Mouse (Mus musculus): ENCODE measurements at regions not wholly inside any gene's neighbourhood (a gene's known extent, or its start where the extent isn't known, plus 50 kb on each side); places are given as distances from the start of the nearest gene placed in this dataset.

- DNase-seq (ENCODE audit: low spot score): no peak
Measured at GRCm38 (mm10) chr11:56165759-56166158, 124.9 kb upstream of the Nmur2 start.

GRCm38 (mm10) chr11:56160286-56160685 is 119.5 kb upstream of the Nmur2 start:
- DNase-seq (ENCODE audit: low spot score): peak; percentile 1

DNA sequence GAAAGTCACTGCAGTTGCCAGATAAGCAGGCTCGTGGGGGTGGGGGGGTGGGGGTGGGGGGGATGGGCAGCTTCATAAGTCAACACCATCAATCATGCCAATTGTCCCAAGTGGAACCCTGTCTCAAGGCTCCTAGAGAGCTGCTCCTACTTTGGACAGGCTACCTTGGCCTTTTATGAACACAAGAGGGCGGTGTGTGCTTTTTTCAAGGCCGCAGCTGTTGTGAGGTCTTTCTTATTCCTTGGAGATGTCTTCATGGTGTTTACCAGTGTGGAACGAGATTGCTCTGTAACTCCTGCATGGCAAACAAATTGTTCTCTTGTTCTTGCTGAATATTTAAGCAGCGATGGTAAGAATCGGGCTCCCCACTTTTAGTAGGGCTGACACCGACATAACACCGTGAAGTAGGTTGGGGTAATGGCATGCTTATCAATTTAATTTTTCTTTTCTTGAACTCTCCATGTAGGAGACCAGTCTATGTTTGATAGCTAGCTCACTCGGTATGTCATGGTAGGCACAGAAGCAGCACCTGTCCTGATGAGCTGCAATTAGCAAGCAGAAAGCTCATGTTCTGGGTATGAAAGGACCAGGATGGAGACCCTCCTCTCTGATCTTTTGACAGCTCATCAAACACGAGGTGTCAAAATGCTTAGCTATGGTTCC is 118.7 kb upstream of the Nmur2 start:
- DNase-seq (ENCODE audit: low spot score): peak; percentile 79

DNA sequence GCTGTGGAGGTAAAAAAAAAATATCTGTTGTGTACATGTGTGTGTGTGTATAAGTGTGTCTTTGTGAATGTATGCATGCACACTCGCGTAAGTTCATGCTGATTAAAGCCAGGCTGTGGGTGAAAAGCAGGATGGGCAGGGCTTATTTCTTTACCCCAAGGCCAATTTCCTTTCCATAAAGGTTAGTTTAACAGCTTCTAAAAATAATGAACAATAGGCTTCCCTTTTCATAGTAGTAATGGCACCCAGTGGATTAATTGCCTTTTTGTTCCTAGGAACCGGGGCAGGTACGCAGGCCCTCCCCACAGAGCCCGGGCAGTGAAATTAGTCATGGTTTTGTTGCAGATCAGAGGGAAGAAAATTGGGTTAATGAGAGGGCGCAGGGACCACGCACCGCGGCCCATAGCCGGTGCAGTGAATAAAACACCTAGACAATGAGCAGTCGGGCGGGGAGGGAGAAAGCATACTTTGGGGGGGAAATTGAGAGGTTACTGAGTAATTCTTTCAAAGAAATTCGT is 110.1 kb upstream of the Nmur2 start:
- peak; percentile 13 for DNase-seq (ENCODE audit: low spot score)

DNA sequence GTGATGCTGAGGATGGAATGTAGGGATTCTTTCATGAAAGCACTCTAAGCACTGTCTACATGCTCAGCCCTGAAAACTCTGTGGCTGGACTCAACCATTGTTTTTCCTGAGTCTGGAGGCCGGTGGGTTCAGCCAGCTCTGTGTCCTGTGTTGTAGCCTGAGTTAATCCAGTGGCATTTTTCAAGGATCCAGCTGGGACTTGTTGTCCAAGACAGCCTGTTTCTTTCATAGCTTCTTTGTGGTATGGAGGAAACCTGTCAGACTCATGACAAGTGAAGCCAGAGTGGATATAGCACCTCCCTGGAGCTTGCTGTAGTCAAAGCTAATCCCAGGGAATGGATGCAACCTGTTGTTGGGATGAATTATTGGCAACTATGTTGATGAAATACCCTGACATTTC is 108.9 kb upstream of the Nmur2 start:
- DNase-seq (ENCODE audit: low spot score): no peak

DNA sequence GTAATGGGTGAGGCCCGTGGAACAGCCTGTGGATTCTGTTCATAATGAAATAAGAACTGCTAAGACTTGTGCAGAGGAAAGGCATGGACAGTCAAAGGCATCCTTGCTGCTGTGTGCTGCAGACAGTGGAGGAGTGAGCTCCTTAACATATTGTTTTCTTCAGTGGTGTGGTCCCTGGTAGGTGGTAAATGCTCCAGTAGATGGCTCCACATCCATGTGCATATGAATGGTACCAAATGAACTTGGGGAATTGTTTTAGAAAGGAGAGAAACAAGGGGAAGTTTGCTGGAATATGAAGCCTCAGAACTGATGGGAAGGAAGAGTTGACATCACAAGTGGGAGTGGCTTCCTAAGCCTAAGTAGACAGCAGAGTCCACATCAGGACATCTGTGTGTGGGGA is 108.1 kb upstream of the Nmur2 start:
- peak; percentile 9 for DNase-seq (ENCODE audit: low spot score)

DNA sequence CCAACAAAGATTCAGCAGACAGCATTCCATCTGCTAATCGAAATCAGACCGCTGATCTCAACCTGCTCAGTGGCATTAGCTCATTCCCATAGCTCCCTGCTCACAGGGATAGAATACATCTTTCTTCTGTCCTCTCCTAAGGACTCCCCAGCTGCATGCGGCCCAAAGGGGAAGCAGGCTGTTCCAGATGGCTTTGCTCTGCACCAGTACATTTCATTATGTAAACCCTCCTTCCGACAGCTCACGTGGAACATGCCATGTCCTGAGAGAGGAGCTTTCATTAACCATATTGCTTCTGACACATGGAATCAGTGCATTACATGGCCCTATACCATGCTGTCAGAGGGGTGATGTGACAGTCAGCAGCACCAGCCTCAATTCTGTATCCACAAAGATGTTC is 105.9 kb upstream of the Nmur2 start:
- no peak for DNase-seq (ENCODE audit: low spot score)

DNA sequence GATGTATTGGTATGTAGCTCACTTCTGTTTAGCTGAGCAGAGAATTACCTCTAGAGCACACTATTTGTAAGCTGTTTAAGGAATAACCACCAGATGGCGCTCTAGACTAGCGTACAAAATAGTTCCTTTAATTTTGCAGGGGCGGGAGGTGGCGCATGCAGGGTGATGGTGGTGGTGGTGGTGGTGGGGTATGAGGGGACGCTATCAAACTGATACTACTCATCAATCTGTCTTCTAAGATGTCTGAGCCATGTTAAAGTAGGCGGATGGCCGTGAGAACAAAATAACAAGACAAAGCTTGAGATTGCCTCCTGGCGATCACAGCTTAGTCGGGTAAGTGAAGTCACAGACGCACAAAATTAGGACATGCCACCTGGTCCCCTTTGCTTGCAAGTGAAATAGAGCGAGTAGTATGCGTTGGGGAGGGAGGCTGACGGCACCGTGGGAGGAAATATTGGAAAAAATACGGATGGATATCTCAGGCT is 90.6 kb upstream of the Nmur2 start:
- DNase-seq (ENCODE audit: low spot score): peak; percentile 86

GRCm38 (mm10) chr11:56116553-56117232 is 75.9 kb upstream of the Nmur2 start:
- DNase-seq (ENCODE audit: low spot score): peak; percentile 84

GRCm38 (mm10) chr11:56107929-56108328 is 67.1 kb upstream of the Nmur2 start:
- peak; percentile 88 for DNase-seq (ENCODE audit: low spot score)

- peak; percentile 79 for DNase-seq (ENCODE audit: low spot score)
Measured at GRCm38 (mm10) chr11:56105632-56106031, 64.8 kb upstream of the Nmur2 start.

DNA sequence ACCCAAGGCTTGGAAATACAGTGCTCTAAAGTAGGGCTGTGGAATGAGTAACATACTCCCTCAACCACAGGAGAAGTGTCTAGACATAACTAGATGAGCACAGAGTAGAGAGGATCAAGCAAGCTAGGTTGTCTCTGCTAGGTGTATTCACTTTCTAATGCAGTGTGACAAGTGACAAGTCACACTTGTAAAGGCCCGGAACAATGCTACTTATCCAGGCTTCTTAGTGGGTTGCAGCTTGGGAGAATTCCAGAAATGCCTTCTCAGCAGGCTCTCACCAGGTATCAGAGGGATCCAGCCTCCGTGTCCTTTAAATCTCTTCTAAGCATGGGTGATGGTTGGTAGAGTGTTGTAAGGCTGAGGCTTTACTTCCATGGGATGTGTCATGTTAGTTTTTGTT is 52.1 kb upstream of the Nmur2 start:
- DNase-seq (ENCODE audit: low spot score): no peak

All from embryo, embryonic 10.5 days (tissue).